Mouse (Mus musculus): ENCODE measurements at regions not wholly inside any gene's neighbourhood (a gene's known extent, or its start where the extent isn't known, plus 50 kb on each side); places are given as distances from the start of the nearest gene placed in this dataset.

GRCm38 (mm10) chr14:106593352-106593751 is 487.4 kb downstream of the Trim52 start:
- intact Hi-C loops (cut with DNase I), result no loop called here
- DNase-seq, result no peak

- intact Hi-C loops (cut with DNase I), result no loop called here
- no peak for DNase-seq
These were observed 488.0 kb downstream of the Trim52 start for GRCm38 (mm10) chr14:106593980-106594379.

GRCm38 (mm10) chr14:106607041-106607440 is 501.0 kb downstream of the Trim52 start:
- no peak for DNase-seq
- intact Hi-C loops (cut with DNase I), result no loop called here

DNA sequence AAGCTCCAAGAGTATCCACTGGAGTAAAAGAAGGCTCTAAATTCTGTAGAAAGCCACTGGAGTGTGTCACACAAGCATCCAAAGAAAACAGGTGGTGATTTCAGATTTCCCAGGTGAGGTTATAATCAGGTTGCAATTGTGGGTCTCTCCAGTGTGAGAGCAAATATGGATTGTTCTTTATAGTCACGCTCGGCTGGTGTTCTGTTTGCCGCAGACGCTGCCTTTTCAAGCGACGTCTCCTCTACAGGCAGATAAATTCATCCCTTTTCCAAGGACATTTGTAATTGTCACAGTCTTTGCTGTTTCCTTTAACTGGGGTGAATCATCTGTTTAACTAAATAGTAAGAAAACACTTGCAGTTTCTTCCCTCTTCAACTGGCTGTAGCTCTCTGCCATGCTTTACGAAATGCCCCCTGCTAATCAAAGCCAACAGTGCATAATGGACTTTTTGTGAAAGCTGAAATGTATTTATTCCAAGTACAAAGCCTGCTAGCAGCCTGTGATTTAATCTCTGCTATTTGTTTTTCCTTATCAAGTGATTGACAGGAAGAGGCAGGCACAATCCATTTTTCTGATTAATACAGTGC is 502.4 kb downstream of the Trim52 start:
- no peak for DNase-seq
- intact Hi-C loops (cut with DNase I), result no loop called here

Measured in left cerebral cortex, postnatal 4 days (tissue).